Mouse (Mus musculus) forebrain, embryonic 10.5 days (tissue): ENCODE data around the gene Ndfip2. TPM values are rescaled to one million over a fixed set of nuclear protein-coding genes. Genes with fewer than 3 reads are reported as not detected.

Source experiments
- DNase-seq: peaks from one replicate; pipeline ENCODE4 v3.0.0-alpha.2; 2017; ENCODE audit warnings: low spot score; ENCODE audit errors: extremely low spot score
- H3K27ac ChIP-seq: fragments of 300-500 bp; sonication (generic); 2 replicates; pipeline ENCODE4 v1.5.1; 2016; ENCODE audit warnings: mild to moderate bottlenecking
- H3K27me3 ChIP-seq: fragments of 300-500 bp; sonication (generic); 2 replicates; pipeline ENCODE4 v1.6.1; 2016; ENCODE audit warnings: mild to moderate bottlenecking; ENCODE audit not compliant: poor library complexity, severe bottlenecking
- H3K36me3 ChIP-seq: fragments of 300-500 bp; sonication (generic); replicated peaks from 2 replicates; pipeline ENCODE4 v1.6.1; 2016; ENCODE audit warnings: mild to moderate bottlenecking, moderate library complexity
- H3K4me1 ChIP-seq: fragments of 300-500 bp; sonication (generic); 2 replicates; pipeline ENCODE4 v1.6.1; 2016
- H3K4me3 ChIP-seq: fragments of 300-500 bp; sonication (generic); 2 replicates; pipeline ENCODE4 v1.5.1; 2016; ENCODE audit warnings: mild to moderate bottlenecking, moderate library complexity
- H3K9me3 ChIP-seq: fragments of 300-500 bp; sonication (generic); 2 replicates; pipeline ENCODE4 v1.6.1; 2016; ENCODE audit warnings: mild to moderate bottlenecking, moderate library complexity
- WGBS: fragments of 180-500 bp; shearing (Covaris S2); methylation state at CpG from one replicate; pipeline ENCODE4 v1.1.7; 2016; 5-methylcytosine and 5-hydroxymethylcytosine counted together
- polyA plus RNA-seq: library from polyadenylated mRNA; unstranded; fragments of >200 nt; fragmentation: Nextera tagmentation; extraction: Ambion mirVana; gene quantifications from 2 replicates; pipeline ENCODE4 v1.2.1, GENCODE M21; 2016

Ndfip2 gene
- 37.4 and 39.0 TPM in 2 replicates for polyA plus RNA-seq

GRCm38 (mm10) chr14:105258379-105259034, at the start of gene Ndfip2:
Ndfip2 (plus strand) TSS chr14:105258573.
- Histone ChIP-seq H3K36me3 (no peaks in the 10 kb centered on the region), H3K9me3 (no peaks in the 10 kb centered on the region), H3K4me1 (peaks cover 26% of the 10 kb centered on the region), H3K27ac (peak within 1 kb of the TSS; percentile 95), H3K4me3 (peak within 1 kb of the TSS; percentile 77), H3K27me3 (no peaks in the 10 kb centered on the region)
- under 1% methylated on average over 70 of the region's 70 CpGs for WGBS
- DNase-seq, result peak; percentile 74

DNA sequence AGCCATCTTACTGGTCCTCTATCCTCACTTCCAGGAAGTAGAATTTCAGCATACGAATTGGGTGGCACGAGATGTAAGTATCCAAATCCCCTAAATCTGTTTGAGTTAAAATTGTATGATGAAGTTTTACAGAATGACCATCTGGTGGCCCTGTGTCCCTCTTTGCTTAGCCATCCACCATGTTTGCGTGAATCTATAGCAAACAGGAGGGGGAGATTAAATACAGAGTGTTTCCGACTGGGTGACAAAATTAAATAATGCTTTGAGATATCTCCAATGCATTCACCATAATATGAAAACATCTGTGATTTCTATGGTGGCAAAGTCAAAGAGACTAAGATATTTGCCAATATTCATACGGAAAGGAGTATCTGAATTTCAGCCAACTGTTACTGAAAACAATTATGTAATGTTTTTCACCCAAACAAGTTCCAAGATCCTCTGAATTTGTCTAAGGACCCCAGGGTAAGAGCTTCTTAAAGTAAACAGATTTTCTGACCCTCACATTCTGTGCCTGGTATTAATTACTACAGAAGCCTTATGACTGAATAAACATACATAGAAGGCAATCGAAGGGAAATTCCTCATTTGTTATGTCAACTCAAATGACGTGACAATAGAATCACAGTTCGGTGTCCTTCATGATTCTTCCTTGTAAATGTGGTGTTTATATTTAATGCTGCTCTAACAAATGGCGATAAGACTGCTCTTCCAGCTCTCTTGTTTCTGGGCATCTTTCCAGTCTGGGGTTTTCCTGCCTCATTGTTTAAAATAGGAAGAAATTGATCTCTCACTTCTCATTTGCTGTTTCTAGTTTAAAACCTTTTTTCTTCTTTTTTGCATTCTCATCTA, 38.6 kb upstream of the Ndfip2 start:
- no peak overlapping the region for H3K4me3 ChIP-seq
- H3K27ac ChIP-seq, result no peak overlapping the region
- WGBS, result 82% methylated on average over 9 of the region's 9 CpGs
- H3K9me3 ChIP-seq, result no peaks in the 10 kb centered on the region
- DNase-seq, result no peak
- no peaks in the 10 kb centered on the region for H3K4me1 ChIP-seq
- H3K36me3 ChIP-seq, result no peaks in the 10 kb centered on the region
- no peaks in the 10 kb centered on the region for H3K27me3 ChIP-seq

DNA sequence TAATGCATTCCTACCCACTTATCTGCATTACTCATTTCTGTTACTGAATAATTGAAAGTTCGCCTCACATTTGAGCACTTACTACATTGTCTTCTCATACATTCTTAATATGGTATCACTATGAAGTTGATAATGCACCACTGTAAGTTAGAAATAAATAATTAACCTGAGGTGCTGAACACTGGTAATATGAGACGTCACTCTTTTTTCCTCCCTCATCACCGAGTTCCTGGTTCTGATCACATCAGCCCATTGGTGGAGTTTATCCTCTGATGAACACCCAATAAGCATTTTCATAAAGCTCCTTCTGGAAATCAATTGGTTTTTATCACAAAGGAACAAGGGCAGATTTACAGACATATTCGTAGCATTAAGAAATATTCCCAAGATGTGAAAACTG, 36.1 kb upstream of the Ndfip2 start:
- H3K4me1 ChIP-seq, result no peaks in the 10 kb centered on the region
- H3K36me3 ChIP-seq, result no peaks in the 10 kb centered on the region
- H3K9me3 ChIP-seq, result no peaks in the 10 kb centered on the region
- no peak overlapping the region for H3K27ac ChIP-seq
- H3K27me3 ChIP-seq, result no peaks in the 10 kb centered on the region
- no peak overlapping the region for H3K4me3 ChIP-seq
- 89% methylated on average over 4 of the region's 4 CpGs for WGBS
- no peak for DNase-seq

GRCm38 (mm10) chr14:105225790-105226189, 32.6 kb upstream of the Ndfip2 start:
- H3K27ac ChIP-seq, result no peak overlapping the region
- H3K4me3 ChIP-seq, result no peak overlapping the region
- WGBS, result 82% methylated on average over 4 of the region's 4 CpGs

DNA sequence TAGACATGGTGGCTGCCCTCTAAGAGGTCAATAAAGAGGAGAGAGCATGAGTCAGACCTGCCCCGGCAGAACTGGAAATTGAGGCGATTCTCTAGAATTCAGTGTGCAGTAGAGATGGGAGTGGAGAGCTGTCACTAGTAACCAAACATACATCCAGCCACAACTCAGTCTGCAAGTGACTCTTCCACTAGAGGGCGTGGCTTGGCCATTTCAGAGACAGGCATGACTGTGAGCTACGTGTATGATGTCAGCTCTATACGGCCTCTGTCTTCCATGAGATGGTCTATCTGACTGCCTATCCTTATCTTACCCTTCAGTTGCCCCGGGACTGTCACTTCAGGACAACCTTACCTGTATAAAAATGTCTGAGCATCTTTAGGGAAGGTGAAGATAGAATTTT, 26.0 kb upstream of the Ndfip2 start:
- Histone ChIP-seq H3K27ac (no peak overlapping the region), H3K4me3 (no peak overlapping the region), H3K36me3 (no peaks in the 10 kb centered on the region), H3K27me3 (no peaks in the 10 kb centered on the region), H3K4me1 (no peaks in the 10 kb centered on the region), H3K9me3 (no peaks in the 10 kb centered on the region)
- 59% methylated on average over 6 of the region's 6 CpGs for WGBS
- no peak for DNase-seq

More at GRCm38 (mm10) chr14:105225790-105226189, 32.6 kb upstream of the Ndfip2 start:
- Histone ChIP-seq H3K4me1 (no peaks in the 10 kb centered on the region), H3K36me3 (no peaks in the 10 kb centered on the region), H3K27me3 (no peaks in the 10 kb centered on the region), H3K9me3 (no peaks in the 10 kb centered on the region)
- no peak for DNase-seq

- Histone ChIP-seq H3K36me3 (no peaks in the 10 kb centered on the region), H3K4me1 (no peaks in the 10 kb centered on the region), H3K4me3 (no peak overlapping the region), H3K27ac (no peak overlapping the region), H3K9me3 (no peaks in the 10 kb centered on the region), H3K27me3 (no peaks in the 10 kb centered on the region)
- WGBS, result 84% methylated on average over 4 of the region's 4 CpGs
- DNase-seq, result no peak
These were observed 21.8 kb upstream of the Ndfip2 start for GRCm38 (mm10) chr14:105236596-105236995.

DNA sequence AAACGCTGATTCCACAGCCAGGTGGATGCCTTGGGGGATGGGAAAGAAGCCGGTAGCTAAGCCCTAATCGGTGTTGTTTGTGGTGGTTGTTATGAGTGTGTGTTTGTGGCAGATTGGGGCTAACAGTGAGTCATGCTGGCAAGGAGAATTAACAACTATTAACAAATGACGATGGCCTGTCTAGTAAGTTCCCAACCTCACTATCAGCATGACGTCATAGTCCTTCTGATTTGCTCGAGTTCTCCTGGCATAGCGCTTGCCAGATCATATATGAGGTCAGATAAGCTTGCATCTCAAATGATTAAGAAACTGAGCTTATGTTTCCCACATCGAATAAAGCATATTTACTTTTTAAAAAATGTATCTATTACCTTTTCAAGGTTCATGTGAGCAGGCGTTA, 20.6 kb upstream of the Ndfip2 start:
- no peaks in the 10 kb centered on the region for H3K36me3 ChIP-seq
- no peaks in the 10 kb centered on the region for H3K27me3 ChIP-seq

GRCm38 (mm10) chr14:105238450-105239038, 19.8 kb upstream of the Ndfip2 start:
- WGBS, result 83% methylated on average over 5 of the region's 5 CpGs
- no peaks in the 10 kb centered on the region for H3K27me3 ChIP-seq
- no peak overlapping the region for H3K27ac ChIP-seq
- no peaks in the 10 kb centered on the region for H3K9me3 ChIP-seq
- H3K36me3 ChIP-seq, result no peaks in the 10 kb centered on the region
- no peaks in the 10 kb centered on the region for H3K4me1 ChIP-seq
- no peak overlapping the region for H3K4me3 ChIP-seq
- DNase-seq, result no peak

More for the DNA sequence above, 20.6 kb upstream of the Ndfip2 start:
- DNase-seq, result no peak
- Histone ChIP-seq H3K27ac (no peak overlapping the region), H3K4me3 (no peak overlapping the region), H3K4me1 (no peaks in the 10 kb centered on the region), H3K9me3 (no peaks in the 10 kb centered on the region)
- 90% methylated on average over 9 of the region's 9 CpGs for WGBS

GRCm38 (mm10) chr14:105240120-105240519, 18.3 kb upstream of the Ndfip2 start:
- Histone ChIP-seq H3K36me3 (no peaks in the 10 kb centered on the region), H3K27ac (no peak overlapping the region), H3K4me3 (no peak overlapping the region), H3K27me3 (no peaks in the 10 kb centered on the region), H3K4me1 (no peaks in the 10 kb centered on the region), H3K9me3 (no peaks in the 10 kb centered on the region)
- no peak for DNase-seq
- 86% methylated on average over 10 of the region's 10 CpGs for WGBS

DNA sequence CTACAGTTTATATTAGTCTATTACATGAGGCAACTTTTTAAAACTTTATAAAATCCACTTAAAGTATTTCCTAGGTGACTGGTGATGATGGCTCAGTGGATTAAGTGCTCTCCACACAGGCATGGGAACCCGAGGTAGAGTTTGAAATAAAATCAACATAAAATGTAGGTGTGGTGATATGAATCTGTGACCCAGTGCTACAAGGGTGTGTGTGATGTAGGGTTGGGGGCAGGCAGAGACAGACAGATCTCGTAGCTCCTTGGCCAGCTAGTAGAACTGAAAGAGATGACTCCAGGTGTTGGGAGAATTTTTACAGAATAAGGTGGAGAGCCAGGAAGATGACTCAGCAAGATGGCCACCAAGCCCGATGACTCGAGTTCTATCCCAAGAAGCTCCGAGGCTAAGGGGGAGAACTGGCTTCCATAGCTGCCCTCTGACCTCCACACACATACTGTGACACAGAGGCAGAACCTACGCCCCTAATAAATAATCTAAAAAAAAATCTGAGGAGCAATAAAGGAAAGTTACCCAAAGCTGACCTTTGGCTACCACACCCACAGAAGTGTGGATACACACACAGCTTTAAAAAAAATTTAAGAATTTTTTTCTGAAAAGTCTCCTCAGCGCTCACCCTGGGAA, 14.4 kb upstream of the Ndfip2 start:
- Histone ChIP-seq H3K27me3 (no peaks in the 10 kb centered on the region), H3K4me3 (no peak overlapping the region), H3K4me1 (no peaks in the 10 kb centered on the region), H3K36me3 (no peaks in the 10 kb centered on the region), H3K27ac (no peak overlapping the region), H3K9me3 (no peaks in the 10 kb centered on the region)
- WGBS, result 93% methylated on average over 7 of the region's 7 CpGs
- DNase-seq, result no peak

DNA sequence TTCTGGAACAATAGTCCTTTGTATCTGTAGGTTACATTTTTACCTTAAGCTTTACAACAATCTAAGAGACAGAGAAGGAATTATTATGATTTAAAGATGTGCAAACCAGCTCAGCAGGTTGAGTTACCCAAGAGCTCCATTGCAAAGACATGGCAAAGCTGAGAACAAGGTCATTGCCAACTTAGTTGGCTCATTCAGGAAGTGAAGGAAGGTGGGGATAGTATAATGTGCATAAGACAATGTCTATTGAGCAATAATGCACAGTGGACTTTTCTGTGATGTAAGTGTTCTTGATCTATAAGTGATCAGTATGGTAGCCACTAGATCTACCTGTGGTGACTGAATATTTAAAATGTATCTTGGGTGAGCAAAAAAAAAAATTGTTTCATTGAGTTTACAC, 7.3 kb upstream of the Ndfip2 start:
- H3K36me3 ChIP-seq, result no peaks in the 10 kb centered on the region
- no peak for DNase-seq
- no peak overlapping the region for H3K27ac ChIP-seq
- no peaks in the 10 kb centered on the region for H3K27me3 ChIP-seq
- no peaks in the 10 kb centered on the region for H3K9me3 ChIP-seq
- H3K4me1 ChIP-seq, result peaks cover 9% of the 10 kb centered on the region
- H3K4me3 ChIP-seq, result no peak overlapping the region

DNA sequence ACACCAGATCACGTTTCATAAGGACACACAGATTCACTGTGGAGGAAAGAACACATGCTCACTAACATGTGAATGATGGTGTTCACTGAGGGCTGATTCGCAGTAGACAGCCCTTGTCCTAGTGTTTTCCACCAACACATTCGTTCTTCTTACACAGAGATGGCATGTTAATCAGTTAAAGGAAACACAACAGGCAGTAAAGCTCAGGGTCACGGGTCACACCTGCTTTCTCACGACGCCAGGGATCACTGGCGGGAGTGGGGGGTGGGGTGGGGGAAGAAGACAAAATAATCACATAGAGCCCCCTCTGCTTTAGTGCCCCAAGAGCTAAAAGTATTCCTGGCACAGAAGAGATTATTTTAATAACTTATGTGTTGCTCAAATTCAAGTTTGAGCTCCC, 5.1 kb upstream of the Ndfip2 start:
- no peaks in the 10 kb centered on the region for H3K27me3 ChIP-seq
- no peaks in the 10 kb centered on the region for H3K36me3 ChIP-seq
- no peak overlapping the region for H3K27ac ChIP-seq
- peaks cover 11% of the 10 kb centered on the region for H3K4me1 ChIP-seq
- DNase-seq, result no peak
- H3K9me3 ChIP-seq, result no peaks in the 10 kb centered on the region
- 51% methylated on average over 7 of the region's 7 CpGs for WGBS
- no peak overlapping the region for H3K4me3 ChIP-seq
